Mouse (Mus musculus): ENCODE results near the gene Plekhg3. TPM values are rescaled to one million over a fixed set of nuclear protein-coding genes. Genes with fewer than 3 reads are reported as not detected.

The Plekhg3 gene
- total RNA-seq, 2 experiments from 2014 or later: 3.8 to 4.8 TPM

- intact Hi-C loops (cut with DNase I): loop anchor here (5.0 to 10.0 kb wide), 2 partner anchors 99 to 232 kb away; partner anchors contain the start of gene Zbtb25
- peak; percentile 70 to 85 for DNase-seq (ENCODE audit: extremely low spot score in 1 of 2, low spot score in 2 of 2)
These were observed 65.8 kb downstream of the Plekhg3 start for GRCm38 (mm10) chr12:76596292-76597023.

GRCm38 (mm10) chr12:76597577-76598100 is 66.9 kb downstream of the Plekhg3 start:
- DNase-seq (ENCODE audit: extremely low spot score in 1 of 2, low spot score in 2 of 2): no peak
- intact Hi-C loops (cut with DNase I): loop anchor here (5.0 to 10.0 kb wide), 2 partner anchors 100 to 233 kb away; partner anchors contain the start of gene Zbtb25

DNA sequence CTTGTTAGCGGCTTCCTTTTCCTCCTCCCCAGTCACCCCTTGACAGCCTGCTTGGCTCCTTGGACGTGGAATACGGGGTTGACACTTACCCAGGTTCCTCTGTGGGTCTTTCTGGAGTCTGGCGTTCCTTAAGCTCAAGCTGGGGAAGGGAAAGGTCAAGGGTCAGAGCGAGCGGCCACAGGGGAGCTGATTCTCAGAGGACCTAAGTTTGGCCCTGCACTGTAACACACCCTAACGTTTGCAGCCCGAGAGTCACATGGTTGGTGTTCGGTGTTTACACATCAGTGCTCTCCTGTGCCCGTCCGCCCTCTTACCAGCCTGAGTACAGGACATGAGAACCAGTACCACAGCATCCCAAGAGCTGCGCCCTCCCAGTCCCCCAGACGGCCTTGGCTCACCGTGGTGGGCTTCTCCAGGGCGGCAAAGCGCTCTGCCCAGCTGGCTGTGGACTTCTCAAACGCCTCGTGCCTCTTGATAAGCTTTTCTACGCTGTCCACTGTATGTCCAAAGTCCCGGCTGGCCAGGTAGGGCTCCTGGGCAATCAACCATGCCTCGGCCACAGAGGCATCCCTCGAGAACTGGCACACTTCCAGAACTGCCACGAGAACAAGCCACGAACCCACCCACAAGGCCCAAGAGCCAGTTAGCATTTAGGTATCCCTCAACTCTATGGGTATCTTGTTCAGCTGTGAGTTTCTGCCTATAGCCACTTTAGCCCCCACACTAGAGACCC is 67.7 kb downstream of the Plekhg3 start:
- DNase-seq (ENCODE audit: extremely low spot score in 1 of 2, low spot score in 2 of 2): no peak
- intact Hi-C loops (cut with DNase I): loop anchor here (5.0 to 10.0 kb wide), 2 partner anchors 101 to 234 kb away; partner anchors contain the start of gene Zbtb25

GRCm38 (mm10) chr12:76603779-76604178 is 73.1 kb downstream of the Plekhg3 start:
- intact Hi-C loops (cut with DNase I): no loop called here

GRCm38 (mm10) chr12:76604546-76604945 is 73.9 kb downstream of the Plekhg3 start:
- intact Hi-C loops (cut with DNase I): no loop called here
- peak in 1 of 2 experiments; percentile 25 for DNase-seq (ENCODE audit: extremely low spot score in 1 of 2, low spot score in 2 of 2)

More at GRCm38 (mm10) chr12:76603779-76604178, 73.1 kb downstream of the Plekhg3 start:
- DNase-seq (ENCODE audit: extremely low spot score in 1 of 2, low spot score in 2 of 2): no peak

DNA sequence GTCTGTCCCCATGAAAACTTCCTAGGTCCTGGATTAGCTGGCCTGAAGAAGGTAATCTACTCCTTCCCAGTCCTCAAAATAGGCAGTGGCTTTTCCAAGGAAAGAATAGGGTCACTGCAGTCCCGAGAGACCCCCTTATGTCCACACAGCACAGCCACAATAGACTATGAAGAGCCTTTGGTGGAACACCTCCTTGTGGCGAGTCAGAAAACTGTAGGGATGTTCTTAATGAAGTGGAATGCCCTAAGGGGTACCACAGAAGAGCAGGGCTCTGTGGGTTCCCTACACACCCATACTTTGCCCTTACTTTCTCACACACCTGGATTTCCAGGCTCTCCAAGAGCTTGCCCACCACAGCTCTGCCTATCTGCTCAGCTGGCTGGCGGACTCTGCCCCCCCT is 75.1 kb downstream of the Plekhg3 start:
- peak in 1 of 2 experiments; percentile 10 for DNase-seq (ENCODE audit: extremely low spot score in 1 of 2, low spot score in 2 of 2)
- intact Hi-C loops (cut with DNase I): no loop called here

- peak in 1 of 2 experiments; percentile 9 for DNase-seq (ENCODE audit: extremely low spot score in 1 of 2, low spot score in 2 of 2)
- intact Hi-C loops (cut with DNase I): no loop called here
These were observed 77.5 kb downstream of the Plekhg3 start for GRCm38 (mm10) chr12:76608241-76608640.

DNA sequence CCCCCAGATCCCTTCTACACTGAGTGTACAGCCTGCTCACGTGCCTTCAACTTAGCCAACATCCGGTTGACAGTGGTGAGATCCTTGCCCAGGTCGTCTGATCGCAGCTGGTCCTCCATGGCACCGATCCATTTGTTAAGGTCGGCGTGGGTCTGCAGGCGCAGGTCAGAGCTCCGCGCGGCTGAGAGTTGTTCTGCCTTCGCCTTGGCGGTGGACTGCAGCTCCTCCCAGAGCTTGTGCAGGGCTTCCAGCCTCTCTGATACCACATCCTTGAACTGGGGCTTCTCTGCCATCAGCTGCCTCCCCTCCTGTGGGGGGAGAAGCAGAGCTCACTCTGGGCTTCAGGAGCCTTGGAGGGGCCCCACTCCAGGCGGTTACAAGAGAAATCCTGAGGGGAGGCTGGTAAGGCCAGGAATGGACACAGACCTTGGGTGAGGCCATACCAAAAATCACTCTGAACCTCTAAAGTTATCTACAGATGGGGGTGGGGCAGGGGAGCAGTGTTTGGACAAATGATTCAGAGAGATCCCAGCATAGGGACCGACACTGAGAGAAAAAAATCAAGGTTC is 78.4 kb downstream of the Plekhg3 start:
- DNase-seq (ENCODE audit: extremely low spot score in 1 of 2, low spot score in 2 of 2): no peak
- intact Hi-C loops (cut with DNase I): no loop called here

DNA sequence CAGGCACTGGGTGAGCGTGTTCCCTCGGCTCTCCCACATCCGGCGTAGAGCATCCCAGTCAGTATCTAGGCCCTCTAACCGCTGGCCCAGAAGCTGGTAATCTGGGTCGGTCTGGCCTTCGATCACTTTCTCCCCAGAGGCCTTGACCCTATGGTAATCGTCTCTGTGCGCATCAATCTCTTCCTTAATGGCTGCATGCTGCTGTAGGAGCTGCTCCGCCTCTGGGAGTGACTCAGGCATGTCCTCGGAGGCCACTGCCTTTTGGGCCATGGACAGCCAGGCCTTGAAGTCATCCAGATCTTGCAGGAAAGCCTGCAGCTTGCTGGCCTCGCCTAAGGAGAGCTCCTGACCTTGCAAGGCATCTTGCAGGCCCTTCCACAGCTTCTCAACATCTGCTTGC is 81.9 kb downstream of the Plekhg3 start:
- intact Hi-C loops (cut with DNase I): no loop called here

GRCm38 (mm10) chr12:76614868-76615579 is 84.3 kb downstream of the Plekhg3 start:
- intact Hi-C loops (cut with DNase I): no loop called here
- DNase-seq (ENCODE audit: extremely low spot score in 1 of 2, low spot score in 2 of 2): peak; percentile 26 to 40

More for the DNA sequence above, 81.9 kb downstream of the Plekhg3 start:
- no peak for DNase-seq (ENCODE audit: extremely low spot score in 1 of 2, low spot score in 2 of 2)

- intact Hi-C loops (cut with DNase I): no loop called here
- no peak for DNase-seq (ENCODE audit: extremely low spot score in 1 of 2, low spot score in 2 of 2)
These were observed 84.9 kb downstream of the Plekhg3 start for GRCm38 (mm10) chr12:76615580-76615937.

- DNase-seq (ENCODE audit: extremely low spot score in 1 of 2, low spot score in 2 of 2): peak in 1 of 2 experiments; percentile 24
- intact Hi-C loops (cut with DNase I): no loop called here
These were observed 87.5 kb downstream of the Plekhg3 start for GRCm38 (mm10) chr12:76618175-76618574.

DNA sequence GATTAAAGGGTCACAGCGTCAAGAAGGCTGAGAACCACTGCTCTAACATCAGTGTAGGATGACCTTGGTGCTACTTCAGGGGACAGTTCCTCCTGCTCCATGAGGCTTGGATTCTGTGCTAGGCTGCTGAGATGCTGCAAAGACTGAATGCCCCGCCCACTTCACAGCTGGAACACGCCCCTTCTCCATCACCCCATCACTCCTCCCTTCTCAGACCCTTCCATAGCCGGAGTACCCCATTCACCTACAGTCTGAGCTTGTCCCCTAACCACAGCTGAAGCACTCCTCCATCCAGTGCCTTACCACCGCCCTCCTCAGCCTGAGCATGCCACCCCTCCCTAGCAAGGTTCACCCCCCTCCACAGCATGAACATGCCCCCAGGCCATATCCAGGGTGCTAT is 89.2 kb downstream of the Plekhg3 start:
- intact Hi-C loops (cut with DNase I): no loop called here
- no peak for DNase-seq (ENCODE audit: extremely low spot score in 1 of 2, low spot score in 2 of 2)

GRCm38 (mm10) chr12:76623374-76623773 is 92.7 kb downstream of the Plekhg3 start:
- no peak for DNase-seq (ENCODE audit: extremely low spot score in 1 of 2, low spot score in 2 of 2)
- intact Hi-C loops (cut with DNase I): no loop called here

Small RNAs within 50 kb of the gene (microRNA-seq; reads per million reads assigned to microRNA genes)
- not detected for gene Mir5135

Other genes with a start within 250 kb of the Plekhg3 start
- gene Akap5, start 206.0 kb upstream of the Plekhg3 start, total RNA-seq (2021): 10 to 100 TPM; 77.9 to 81.6 TPM
- 10 to 100 TPM; 17.2 to 18.0 TPM for gene Zbtb25, start 161.3 kb upstream of the Plekhg3 start, total RNA-seq (2021)
- gene Zbtb1, start 160.6 kb upstream of the Plekhg3 start, total RNA-seq (2021): 1 to 10 TPM; 4.1 TPM
- 10 to 100 TPM; 31.8 to 40.4 TPM for gene Hspa2, start 126.7 kb upstream of the Plekhg3 start, total RNA-seq (2021)
- gene Ppp1r36, start 113.4 kb upstream of the Plekhg3 start, total RNA-seq (2021): 1 to 10 TPM in 1 of 2 experiments, under 1 TPM in 1; 0.55 to 1.1 TPM
- 10 to 100 TPM; 51.1 to 52.3 TPM for gene Sptb, start 179.7 kb downstream of the Plekhg3 start, total RNA-seq (2021)
- 10 to 100 TPM; 46.5 to 50.0 TPM for gene Churc1, start 234.6 kb downstream of the Plekhg3 start, total RNA-seq (2021)
- 10 to 100 TPM; 27.7 to 28.1 TPM for gene Fntb, start 234.7 kb downstream of the Plekhg3 start, total RNA-seq (2021)

Measured in left cerebral cortex, postnatal 10 days (tissue).